Comparison of ENCODE assay signal across 12 mouse cellular contexts in genomic region chr9:15068686-15069295, GRCm38 (mm10). TPM values are rescaled to one million over a fixed set of nuclear protein-coding genes. Genes with fewer than 3 reads are reported as not detected.
DNase-seq lines count a peak whose midpoint lies in the region; ATAC-seq and TF ChIP-seq lines count a peak whose summit lies in the region.
"Had no signal": no experiment of that assay in that cellular context is flagged by ENCODE, and none has a peak within 500 bp of the region (broad histone marks: within the 10 kb centered on the region; RNA-seq: fewer than 3 reads in every experiment).

No protein-coding gene starts in this region.

- H3K27me3 ChIP-seq in liver, embryonic 11.5 days (replicated peaks; ENCODE audit: control insufficient read depth, insufficient read depth, low read length), result no peaks in the 10 kb centered on the region
- no peaks in the 10 kb centered on the region for H3K27me3 ChIP-seq in hindbrain, embryonic 11.5 days (ENCODE audit: control insufficient read depth, insufficient read depth, low read length)

- no peak for TF ChIP-seq POLR2A in brain, embryonic 14.5 days (IDR thresholded peaks at IDR 0.05; ENCODE audit: borderline replicate concordance, extremely low read depth, insufficient read depth, insufficient read length, poor library complexity, severe bottlenecking)

- no peak overlapping the region for H3K4me2 ChIP-seq in liver, embryonic 11.5 days
- H3K4me2 ChIP-seq in hindbrain, embryonic 11.5 days (replicated peaks; ENCODE audit: low read depth, low read length), result no peak overlapping the region

- H3K36me3 ChIP-seq in liver, embryonic 11.5 days (ENCODE audit: control insufficient read depth, insufficient read depth, low read length), result no peaks in the 10 kb centered on the region
- H3K36me3 ChIP-seq in hindbrain, embryonic 11.5 days (ENCODE audit: control insufficient read depth, insufficient read depth, low read length), result no peaks in the 10 kb centered on the region
- H3K36me3 ChIP-seq: G1E had no signal

- WGBS in liver, embryonic 11.5 days, result 73% methylated on average over 6 of the region's 6 CpGs
- 84% methylated on average over 6 of the region's 6 CpGs for WGBS in hindbrain, embryonic 11.5 days

- H3K4me1 ChIP-seq in liver, embryonic 11.5 days (replicated peaks; ENCODE audit: control insufficient read depth, insufficient read depth, low read length), result peaks cover 3% of the 10 kb centered on the region; the same call in 1 of the 2 replicates
- no peaks in the 10 kb centered on the region for H3K4me1 ChIP-seq in hindbrain, embryonic 11.5 days (replicated peaks; ENCODE audit: control insufficient read depth, insufficient read depth, low read length)

- DNase-seq in layer of hippocampus, adult 9-11 months, result peak; percentile 24
- no peak for DNase-seq in layer of hippocampus, postnatal 10 days (ENCODE audit: low spot score in 2 of 2)
- DNase-seq in ES-CJ7 (ENCODE audit: low read depth, low spot score), result peak; percentile 15
- peak; percentile 9 for DNase-seq in brain, embryonic 14.5 days (ENCODE audit: low read depth)
- DNase-seq in liver, embryonic 11.5 days (ENCODE audit: low spot score), result no peak
- DNase-seq in testis, postnatal 10 days (ENCODE audit: low spot score), result no peak
- DNase-seq in hindbrain, embryonic 11.5 days (ENCODE audit: low spot score), result no peak
- DNase-seq in layer of hippocampus, postnatal 25 days (ENCODE audit: extremely low spot score in 1 of 2, low spot score in 1 of 2), result no peak
- DNase-seq: cerebellum, adult 8-10 months; forebrain, postnatal 0 days had no signal

- no peak overlapping the region for H3K27ac ChIP-seq in liver, embryonic 11.5 days (ENCODE audit: low read depth, low read length)
- H3K27ac ChIP-seq in hindbrain, embryonic 11.5 days (ENCODE audit: low read depth, low read length), result no peak overlapping the region
- H3K27ac ChIP-seq: liver, embryonic 14.5 days had no signal

- ATAC-seq in liver, embryonic 11.5 days (replicated peaks; ENCODE audit: low FRiP score), result peak; percentile 47; the same call in 1 of the 2 replicates
- no peak for ATAC-seq in hindbrain, embryonic 11.5 days (ENCODE audit: low FRiP score)
- ATAC-seq: forebrain, postnatal 0 days had no signal

- no peak overlapping the region for H3K4me3 ChIP-seq in liver, embryonic 11.5 days (ENCODE audit: low read depth, low read length)
- no peak overlapping the region for H3K4me3 ChIP-seq in hindbrain, embryonic 11.5 days (ENCODE audit: low read depth, low read length)

- no peak for TF ChIP-seq CTCF in brain, embryonic 14.5 days (IDR thresholded peaks at IDR 0.05; ENCODE audit: borderline replicate concordance, extremely low read depth, insufficient read depth, insufficient read length)

- no peaks in the 10 kb centered on the region for H3K9me3 ChIP-seq in liver, embryonic 11.5 days (ENCODE audit: control insufficient read depth, low read length)
- H3K9me3 ChIP-seq in hindbrain, embryonic 11.5 days (ENCODE audit: control insufficient read depth, low read length), result no peaks in the 10 kb centered on the region
- H3K9me3 ChIP-seq: G1E had no signal

- H3K9ac ChIP-seq in liver, embryonic 11.5 days (ENCODE audit: low read depth, low read length), result no peak overlapping the region
- no peak overlapping the region for H3K9ac ChIP-seq in hindbrain, embryonic 11.5 days (ENCODE audit: low read depth, low read length)
- H3K9ac ChIP-seq: forebrain, postnatal 0 days; liver, embryonic 14.5 days had no signal

RNA-seq across cellular contexts. Expression of gene Panx1, which starts 23.5 kb away (rescaled TPM):
- total RNA-seq in layer of hippocampus, postnatal 10 days (2021), result 10 to 100 TPM; 67.9 to 68.7 TPM
- 177 and 179 TPM in 2 replicates for polyA plus RNA-seq in brain, embryonic 14.5 days (2012; rRNA removed)
- polyA plus RNA-seq in liver, embryonic 11.5 days (2014; fragmentation: Nextera tagmentation; extraction: Ambion mirVana), result 24.0 and 24.8 TPM in 2 replicates
- polyA plus RNA-seq in hindbrain, embryonic 11.5 days (2014; fragmentation: Nextera tagmentation; extraction: Ambion mirVana), result 113 and 129 TPM in 2 replicates
- total RNA-seq in layer of hippocampus, postnatal 25 days (2021), result 10 to 100 TPM; 35.4 to 41.6 TPM
- polyA plus RNA-seq: G1E had no signal

RNA-seq across cellular contexts. Expression of gene Hephl1, which starts 43.1 kb away (rescaled TPM):
- not detected for total RNA-seq in layer of hippocampus, postnatal 10 days (2021)
- polyA plus RNA-seq in brain, embryonic 14.5 days (2012; rRNA removed), result 0.01 TPM in 1 of 2 replicates, not detected in the other
- polyA plus RNA-seq in liver, embryonic 11.5 days (2014; fragmentation: Nextera tagmentation; extraction: Ambion mirVana), result not detected in 2 replicates
- not detected in 2 replicates for polyA plus RNA-seq in hindbrain, embryonic 11.5 days (2014; fragmentation: Nextera tagmentation; extraction: Ambion mirVana)
- total RNA-seq in layer of hippocampus, postnatal 25 days (2021), result not detected
- total RNA-seq: forebrain, postnatal 0 days had no signal
- polyA plus RNA-seq: forebrain, postnatal 0 days; G1E had no signal

Comparison
In these comparisons a context has a peak if more than half of its experiments do, and no peak if none do; other contexts are left out.
1. DNase-seq: peak in layer of hippocampus, adult 9-11 months (single experiment), ES-CJ7 (single experiment) and brain, embryonic 14.5 days (single experiment); none in layer of hippocampus, postnatal 10 days (0 of 2), liver, embryonic 11.5 days (single experiment), testis, postnatal 10 days (single experiment), hindbrain, embryonic 11.5 days (single experiment) and layer of hippocampus, postnatal 25 days (0 of 2).